Mouse (Mus musculus) pancreas, adult 10 weeks (tissue): ENCODE data around the gene Nrp1. TPM values are rescaled to one million over a fixed set of nuclear protein-coding genes. Genes with fewer than 3 reads are reported as not detected.

ENCODE experiments used
- polyA plus RNA-seq: library from polyadenylated mRNA; stranded (reverse); fragments of 350-450 nt; fragmentation: Illumina TruSeq; extraction: RNeasy Lipid Tissue Mini Kit (QIAGEN cat#74804); gene quantifications from one replicate; pipeline ENCODE4 v1.2.3, GENCODE M21; 2015; ENCODE audit warnings: low read depth, low replicate concordance; ENCODE audit not compliant: insufficient read depth

Gene Nrp1
- 29.6 TPM for polyA plus RNA-seq

DNA sequence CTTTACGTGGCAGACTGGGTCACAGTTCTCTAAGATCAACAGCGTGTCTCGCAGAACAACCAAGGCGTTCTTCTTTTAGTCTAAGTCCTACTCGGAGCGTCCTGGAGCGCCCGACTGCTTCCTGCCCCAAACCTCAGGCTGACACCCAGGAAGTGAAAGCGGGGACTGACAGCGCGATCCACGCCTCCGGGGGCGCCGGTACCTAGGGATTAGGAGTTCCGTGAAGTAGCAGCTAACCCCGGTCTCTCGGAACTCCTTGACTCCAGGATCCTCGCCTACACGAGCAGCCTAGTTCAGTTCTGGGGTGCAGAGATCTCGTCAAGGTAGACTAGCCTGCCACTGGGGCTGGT is at the start of gene Nrp1:
Gene Nrp1, plus strand, starts transcription at position 199 of the 350 bp plus-strand sequence.

